ENCODE assay signal across 8 mouse cellular contexts in genomic region chr5:145114071-145114605, GRCm38 (mm10). TPM values are rescaled to one million over a fixed set of nuclear protein-coding genes. Genes with fewer than 3 reads are reported as not detected.
DNase-seq lines count a peak whose midpoint lies in the region; ATAC-seq lines count a peak whose summit lies in the region.

Arpc1b (plus strand) TSS chr5:145114215.

- peaks cover 30% of the 10 kb centered on the region for H3K36me3 ChIP-seq in forebrain, embryonic 13.5 days (ENCODE audit: poor library complexity, severe bottlenecking)

- peak; percentile 57 for ATAC-seq in forebrain, embryonic 13.5 days

- H3K9me3 ChIP-seq in forebrain, embryonic 13.5 days (replicated peaks): no peaks in the 10 kb centered on the region

- peaks cover 13% of the 10 kb centered on the region for H3K4me1 ChIP-seq in forebrain, embryonic 13.5 days

- H3K27me3 ChIP-seq in forebrain, embryonic 13.5 days: peaks cover 28% of the 10 kb centered on the region

- H3K27ac ChIP-seq in forebrain, embryonic 13.5 days: no peak within 1 kb of the TSS

- H3K9ac ChIP-seq in forebrain, embryonic 13.5 days: peak within 1 kb of the TSS; percentile 61

- peak within 1 kb of the TSS; percentile 70 for H3K4me2 ChIP-seq in forebrain, embryonic 13.5 days

- DNase-seq in B cell, adult 2 months: peak; percentile 74 to 79
- peak; percentile 73 to 82 for DNase-seq in adrenal gland, adult 18-20 months (ENCODE audit: low spot score in 2 of 2)
- peak; percentile 79 for DNase-seq in heart, postnatal 4 days
- DNase-seq in layer of hippocampus, adult 8-10 months (ENCODE audit: low spot score in 2 of 2): no peak
- DNase-seq in lung, postnatal 10 days: peak; percentile 85
- peak; percentile 54 for DNase-seq in ovary, postnatal 14 days (ENCODE audit: low spot score)
- peak; percentile 63 to 75 for DNase-seq in urinary bladder, postnatal 36 days (ENCODE audit: low spot score in 2 of 2)

- WGBS in forebrain, embryonic 13.5 days: under 1% methylated on average over 38 of the region's 53 CpGs

- H3K4me3 ChIP-seq in forebrain, embryonic 13.5 days: peak within 1 kb of the TSS; percentile 45

RNA-seq across cellular contexts. Expression of gene Arpc1b, which starts in this region (rescaled TPM):
- total RNA-seq in adrenal gland, adult 18-20 months (2021): 100 to 1,000 TPM; 210 to 225 TPM
- polyA plus RNA-seq in forebrain, embryonic 13.5 days (2015; fragmentation: Nextera tagmentation; extraction: Ambion mirVana): 55.9 and 58.1 TPM in 2 replicates
- 100 to 1,000 TPM; 123 to 125 TPM for total RNA-seq in heart, postnatal 4 days (2021)
- total RNA-seq in layer of hippocampus, adult 8-10 months (2022): 10 to 100 TPM; 16.9 to 66.2 (median 37.8) TPM

Comparison
In these comparisons a context has a peak if more than half of its experiments do, and no peak if none do; other contexts are left out.
1. DNase-seq: peak in B cell, adult 2 months (2 of 2), adrenal gland, adult 18-20 months (2 of 2), heart, postnatal 4 days (single experiment), lung, postnatal 10 days (single experiment), ovary, postnatal 14 days (single experiment) and urinary bladder, postnatal 36 days (2 of 2); none in layer of hippocampus, adult 8-10 months (0 of 2).